Mouse (Mus musculus): Measurements from ENCODE around the gene Phyhd1. TPM values are rescaled to one million over a fixed set of nuclear protein-coding genes. Genes with fewer than 3 reads are reported as not detected.
A peak's percentile ranks its signal among the peaks of the same experiment; 100 is the strongest.

The Phyhd1 gene
- total RNA-seq, 2 experiments from 2014 or later: 21.7 to 27.3 TPM

DNA sequence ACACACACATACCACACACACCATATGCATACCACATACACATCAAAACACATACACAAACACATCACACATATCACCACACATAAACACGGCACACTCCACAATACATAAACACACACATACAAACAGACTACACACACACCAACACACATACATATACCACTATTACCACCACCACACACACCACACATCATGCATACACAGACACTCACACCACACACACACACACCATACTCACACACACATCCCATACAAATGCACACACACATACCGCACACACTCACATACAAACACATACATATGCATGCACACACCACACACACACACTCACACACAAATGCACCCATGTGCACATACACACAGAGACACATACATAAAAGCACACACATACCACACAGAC, 1.5 kb downstream of the Phyhd1 start:
- no peak overlapping the region for H3K4me3 ChIP-seq
- intact Hi-C loops (cut with DNase I): no loop called here
- no peak for DNase-seq (ENCODE audit: extremely low spot score in 1 of 2, low spot score in 2 of 2)
- no peak for TF ChIP-seq CTCF (IDR thresholded peaks at IDR 0.05)
- 0 out of 2 replicates have a peak overlapping the region, but pooled peaks have one; percentile 30 for H3K27ac ChIP-seq

DNA sequence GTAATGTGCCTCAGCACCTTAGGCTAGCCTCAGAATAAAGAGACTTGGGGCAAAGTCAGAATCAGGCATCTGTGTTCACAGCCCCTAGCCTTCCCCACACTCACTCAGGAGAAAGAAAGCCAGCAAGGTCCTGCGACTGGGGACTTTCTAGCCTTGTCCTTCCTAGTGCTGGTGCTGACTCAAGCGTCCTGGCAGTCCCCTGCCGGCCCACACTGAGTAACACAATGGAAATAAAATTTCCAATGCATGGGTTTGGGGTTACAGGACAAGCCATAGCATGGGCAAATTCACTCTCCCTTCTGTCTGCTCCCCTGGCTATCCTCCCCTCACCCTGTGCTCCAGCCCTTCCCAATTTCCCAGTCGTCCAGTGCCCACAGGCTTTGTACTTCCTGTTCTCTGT, 2.4 kb downstream of the Phyhd1 start:
- TF ChIP-seq CTCF (IDR thresholded peaks at IDR 0.05): no peak
- peak overlapping the region; percentile 30; the same call in 1 of the 2 replicates for H3K27ac ChIP-seq
- no peak for DNase-seq (ENCODE audit: extremely low spot score in 1 of 2, low spot score in 2 of 2)
- intact Hi-C loops (cut with DNase I): no loop called here
- no peak overlapping the region for H3K4me3 ChIP-seq

GRCm38 (mm10) chr2:30269241-30269990, 3.4 kb downstream of the Phyhd1 start:
- Histone ChIP-seq H3K27ac (peak overlapping the region; percentile 75), H3K4me3 (no peak overlapping the region)
- intact Hi-C loops (cut with DNase I): no loop called here
- no peak for TF ChIP-seq CTCF (IDR thresholded peaks at IDR 0.05)
- DNase-seq (ENCODE audit: extremely low spot score in 1 of 2, low spot score in 2 of 2): no peak

GRCm38 (mm10) chr2:30270134-30270533, 4.1 kb downstream of the Phyhd1 start:
- DNase-seq (ENCODE audit: extremely low spot score in 1 of 2, low spot score in 2 of 2): peak; percentile 58 to 59
- TF ChIP-seq CTCF (IDR thresholded peaks at IDR 0.05): peak; percentile 98
- intact Hi-C loops (cut with DNase I): loop anchor here (1.0 to 2.0 kb wide), 3 partner anchors 33 to 93 kb away; partner anchors contain the start of genes Kyat1 and Lrrc8a
- no peak overlapping the region for H3K4me3 ChIP-seq
- H3K27ac ChIP-seq: peak overlapping the region; percentile 75

DNA sequence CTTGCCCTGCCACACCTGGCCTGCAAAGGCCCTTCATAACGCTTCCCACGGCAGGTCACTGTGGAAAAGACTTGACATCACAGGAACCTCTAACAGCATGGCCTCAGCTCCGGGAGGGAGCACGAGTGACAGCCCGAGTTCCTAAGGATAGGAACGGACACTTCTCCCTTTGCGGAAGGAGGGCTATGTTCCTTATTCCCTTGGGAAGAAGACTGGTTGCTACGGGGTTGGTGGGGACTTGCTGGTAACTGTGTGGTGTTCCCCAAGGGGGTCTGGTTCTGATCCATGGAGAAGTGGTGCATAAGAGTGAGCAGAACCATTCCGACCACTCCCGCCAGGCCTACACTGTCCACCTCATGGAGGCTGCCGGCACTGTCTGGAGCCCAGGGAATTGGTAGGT, 14.7 kb downstream of the Phyhd1 start, which contains the start of gene Gm28038:
Gene Gm28038 (plus strand): TSS at position 301 of the 400 bp plus-strand sequence.
- TF ChIP-seq CTCF (IDR thresholded peaks at IDR 0.05): no peak
- H3K4me3 ChIP-seq: no peak within 1 kb of the TSS
- H3K27ac ChIP-seq: no peak within 1 kb of the TSS
- intact Hi-C loops (cut with DNase I): no loop called here
- DNase-seq (ENCODE audit: extremely low spot score in 1 of 2, low spot score in 2 of 2): no peak

GRCm38 (mm10) chr2:30281651-30282050, 15.6 kb downstream of the Phyhd1 start:
- no peak for DNase-seq (ENCODE audit: extremely low spot score in 1 of 2, low spot score in 2 of 2)
- no peak overlapping the region for H3K27ac ChIP-seq
- intact Hi-C loops (cut with DNase I): no loop called here
- TF ChIP-seq CTCF (IDR thresholded peaks at IDR 0.05): no peak
- no peak overlapping the region for H3K4me3 ChIP-seq

DNA sequence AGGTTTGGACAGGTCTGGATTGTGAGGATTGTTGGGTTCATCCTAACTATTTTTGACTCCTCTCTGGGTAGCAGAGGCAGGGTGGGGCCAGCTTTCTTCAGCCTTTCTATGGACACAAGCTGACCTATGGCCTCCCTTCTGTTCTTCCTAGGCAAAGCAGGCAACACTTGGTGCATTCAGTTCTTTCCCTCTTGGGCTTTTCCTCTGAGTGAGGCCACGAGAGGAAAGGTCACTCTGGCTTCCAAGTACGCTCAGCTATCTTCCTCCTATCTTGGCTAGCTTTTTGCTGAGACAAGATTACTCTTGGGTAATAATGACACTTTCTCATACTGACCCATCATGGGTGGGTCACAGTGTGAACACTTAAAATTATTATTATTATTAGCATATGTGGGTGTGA, 17.2 kb downstream of the Phyhd1 start:
- Histone ChIP-seq H3K4me3 (no peak overlapping the region), H3K27ac (no peak overlapping the region)
- DNase-seq (ENCODE audit: extremely low spot score in 1 of 2, low spot score in 2 of 2): no peak
- TF ChIP-seq CTCF (IDR thresholded peaks at IDR 0.05): no peak
- intact Hi-C loops (cut with DNase I): no loop called here

DNA sequence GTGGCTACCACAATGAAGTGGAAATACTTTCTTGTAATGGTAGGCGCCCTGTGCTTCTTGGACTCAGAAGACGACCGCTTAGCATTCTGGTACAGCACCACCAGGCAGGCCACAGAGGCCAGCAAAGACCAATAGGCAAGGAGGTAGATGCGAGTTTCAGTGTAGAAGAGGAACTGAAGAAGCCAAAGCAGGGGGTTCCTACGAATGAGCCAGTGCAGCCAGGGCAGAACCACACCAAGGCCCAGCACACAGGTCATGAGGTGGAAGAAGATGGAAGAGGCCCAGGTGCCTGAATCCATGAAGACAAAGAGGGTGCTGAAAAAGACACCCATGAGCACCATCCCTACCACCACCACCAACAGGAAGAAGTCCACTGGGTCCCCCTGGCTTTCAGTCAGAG, 19.0 kb downstream of the Phyhd1 start:
- no peak for TF ChIP-seq CTCF (IDR thresholded peaks at IDR 0.05)
- intact Hi-C loops (cut with DNase I): no loop called here
- DNase-seq (ENCODE audit: extremely low spot score in 1 of 2, low spot score in 2 of 2): no peak
- Histone ChIP-seq H3K4me3 (peak overlapping the region; percentile 95), H3K27ac (no peak overlapping the region)

GRCm38 (mm10) chr2:30285416-30286181, 19.6 kb downstream of the Phyhd1 start:
- no peak for TF ChIP-seq CTCF (IDR thresholded peaks at IDR 0.05)
- Histone ChIP-seq H3K4me3 (peak overlapping the region; percentile 95), H3K27ac (peak overlapping the region; percentile 29; the same call in 1 of the 2 replicates)
- no peak for DNase-seq (ENCODE audit: extremely low spot score in 1 of 2, low spot score in 2 of 2)
- intact Hi-C loops (cut with DNase I): no loop called here

- DNase-seq (ENCODE audit: extremely low spot score in 1 of 2, low spot score in 2 of 2): peak; percentile 97 to 98
- TF ChIP-seq CTCF (IDR thresholded peaks at IDR 0.05): no peak
- H3K4me3 ChIP-seq: peak within 1 kb of the TSS; percentile 95
- intact Hi-C loops (cut with DNase I): no loop called here
- peak within 1 kb of the TSS; percentile 70 for H3K27ac ChIP-seq
These were observed 20.4 kb downstream of the Phyhd1 start, which contains the start of the genes Dolk and Nup188 for GRCm38 (mm10) chr2:30286192-30287026. Gene Dolk, minus strand, starts transcription at chr2:30286334. Gene Nup188, plus strand, starts transcription at chr2:30286397.

DNA sequence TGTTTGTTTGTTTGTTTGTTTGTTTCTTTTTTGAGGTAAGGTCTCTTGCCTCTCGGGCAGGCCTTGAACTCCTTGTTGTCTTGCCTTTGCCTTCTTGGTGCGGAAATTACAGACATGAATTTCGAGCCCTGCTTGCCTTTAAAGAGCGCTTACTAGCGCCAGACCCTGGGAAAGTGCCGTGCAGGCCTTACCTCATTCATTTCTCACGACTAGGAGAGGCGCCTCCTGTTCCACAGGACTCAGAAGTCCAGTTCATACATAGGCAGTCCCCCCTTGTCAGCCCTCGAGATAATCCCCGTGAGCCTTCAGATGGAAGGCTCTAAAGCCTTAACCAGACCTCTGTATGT, 21.0 kb downstream of the Phyhd1 start:
- TF ChIP-seq CTCF (IDR thresholded peaks at IDR 0.05): no peak
- intact Hi-C loops (cut with DNase I): no loop called here
- Histone ChIP-seq H3K4me3 (peak overlapping the region; percentile 95), H3K27ac (no peak overlapping the region; the same call in 1 of the 2 replicates)
- DNase-seq (ENCODE audit: extremely low spot score in 1 of 2, low spot score in 2 of 2): no peak

Measured in left cerebral cortex, adult 2 months (tissue).